In the genomic region with DNA sequence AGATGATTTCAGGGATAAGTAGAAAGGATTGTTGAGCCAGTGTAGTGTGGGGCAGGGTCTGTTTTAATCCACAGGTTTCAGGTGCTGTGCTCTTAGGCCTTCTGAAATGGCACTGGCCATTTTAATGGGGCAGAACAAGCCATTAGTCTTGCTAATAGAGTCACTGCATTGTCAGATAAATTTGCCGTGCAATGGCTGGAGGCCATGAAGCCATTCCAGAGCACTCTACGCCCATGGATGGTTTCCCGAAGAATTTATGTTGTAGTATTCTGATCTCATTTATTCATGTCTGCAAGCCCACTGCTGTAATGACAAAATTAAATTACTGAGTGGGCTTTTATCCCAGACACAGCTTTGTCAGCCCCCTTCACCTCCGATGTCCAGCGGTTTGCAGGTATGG, we compare ENCODE assay signal across 37 mouse cellular contexts. TPM values are rescaled to one million over a fixed set of nuclear protein-coding genes. Genes with fewer than 3 reads are reported as not detected.
"Had no signal": no experiment of that assay in that cellular context is flagged by ENCODE, and none has a peak within 500 bp of the region (broad histone marks: within the 10 kb centered on the region; RNA-seq: fewer than 3 reads in every experiment).

No protein-coding gene starts in this region.

- H3K36me3 ChIP-seq: heart, embryonic 10.5 days; heart, embryonic 12.5 days; hindbrain, embryonic 13.5 days; hindbrain, embryonic 15.5 days; limb, embryonic 13.5 days; limb, embryonic 15.5 days; liver, embryonic 12.5 days had no signal

- H3K9ac ChIP-seq: forebrain, postnatal 0 days; heart, embryonic 12.5 days; hindbrain, embryonic 13.5 days; hindbrain, embryonic 15.5 days; limb, embryonic 13.5 days; limb, embryonic 15.5 days; liver, embryonic 12.5 days had no signal

- H3K4me3 ChIP-seq: heart, embryonic 10.5 days; heart, embryonic 12.5 days; hindbrain, embryonic 13.5 days; hindbrain, embryonic 15.5 days; limb, embryonic 13.5 days; limb, embryonic 15.5 days; liver, embryonic 12.5 days had no signal

- H3K4me1 ChIP-seq: heart, embryonic 10.5 days; heart, embryonic 12.5 days; hindbrain, embryonic 15.5 days; limb, embryonic 13.5 days; limb, embryonic 15.5 days; liver, embryonic 12.5 days had no signal

- H3K9me3 ChIP-seq: heart, embryonic 10.5 days; heart, embryonic 12.5 days; hindbrain, embryonic 13.5 days; hindbrain, embryonic 15.5 days; limb, embryonic 13.5 days; limb, embryonic 15.5 days; liver, embryonic 12.5 days had no signal

- H3K27ac ChIP-seq: heart, embryonic 10.5 days; hindbrain, embryonic 13.5 days; hindbrain, embryonic 15.5 days; hindbrain, postnatal 0 days; limb, embryonic 13.5 days; limb, embryonic 15.5 days; liver, embryonic 12.5 days had no signal

- DNase-seq: forebrain, postnatal 0 days; gastrocnemius, postnatal 14 days; gastrocnemius, postnatal 36 days; heart, adult 18-20 months; heart, postnatal 10 days; heart, postnatal 36 days; kidney, adult 11 months; kidney, adult 8-10 months; kidney, postnatal 14 days; kidney, postnatal 36 days; layer of hippocampus, adult 9-11 months; layer of hippocampus, postnatal 36 days; left cerebral cortex, postnatal 4 days had no signal

- ATAC-seq: forebrain, postnatal 0 days; hindbrain, postnatal 0 days; intestine, embryonic 16.5 days; liver, embryonic 12.5 days had no signal

- H3K4me2 ChIP-seq: heart, embryonic 12.5 days; hindbrain, embryonic 13.5 days; hindbrain, embryonic 15.5 days; limb, embryonic 13.5 days; limb, embryonic 15.5 days; liver, embryonic 12.5 days had no signal

- H3K27me3 ChIP-seq: limb, embryonic 13.5 days; limb, embryonic 15.5 days; liver, embryonic 12.5 days had no signal

RNA-seq across cellular contexts. Expression of a gene that starts 21.9 kb away (rescaled TPM):
- total RNA-seq: gastrocnemius, adult 18-20 months; gastrocnemius, adult 8-10 months; gastrocnemius, postnatal 14 days; gastrocnemius, postnatal 36 days; heart, adult 18-20 months; heart, adult 8-10 months; heart, postnatal 10 days; heart, postnatal 36 days; hematopoietic stem cell, adult 5-6 weeks; hindbrain, postnatal 0 days; layer of hippocampus, postnatal 36 days; left cerebral cortex, postnatal 10 days; left cerebral cortex, postnatal 25 days; left cerebral cortex, postnatal 4 days; liver, adult 2 months had no signal
- polyA plus RNA-seq: heart, embryonic 10.5 days; heart, embryonic 12.5 days; heart, embryonic 14.5 days; intestine, embryonic 14.5 days; intestine, embryonic 16.5 days; kidney, embryonic 14.5 days; large intestine, adult 2 months; limb, embryonic 11.5 days; limb, embryonic 13.5 days; limb, embryonic 15.5 days; liver, adult 2 months; liver, embryonic 12.5 days had no signal

RNA-seq across cellular contexts. Expression of a gene that starts 54.6 kb away (rescaled TPM):
- total RNA-seq: gastrocnemius, adult 18-20 months; gastrocnemius, adult 8-10 months; gastrocnemius, postnatal 14 days; gastrocnemius, postnatal 36 days; heart, adult 18-20 months; heart, postnatal 10 days; hematopoietic stem cell, adult 5-6 weeks; layer of hippocampus, adult 18-20 months; layer of hippocampus, adult 8-10 months; layer of hippocampus, postnatal 36 days; liver, adult 2 months had no signal
- polyA plus RNA-seq: gonadal fat pad, adult 2 months; kidney, embryonic 14.5 days; liver, adult 2 months had no signal

RNA-seq across cellular contexts. Expression of a gene that starts 55.7 kb away (rescaled TPM):
- total RNA-seq: gastrocnemius, adult 18-20 months; gastrocnemius, adult 8-10 months; gastrocnemius, postnatal 14 days; gastrocnemius, postnatal 36 days; heart, adult 18-20 months; heart, adult 8-10 months; heart, postnatal 10 days; heart, postnatal 36 days; hematopoietic stem cell, adult 5-6 weeks; layer of hippocampus, adult 18-20 months; layer of hippocampus, adult 8-10 months; layer of hippocampus, postnatal 36 days; liver, adult 2 months had no signal
- polyA plus RNA-seq: gonadal fat pad, adult 2 months; heart, embryonic 12.5 days; heart, embryonic 14.5 days; limb, embryonic 11.5 days; limb, embryonic 13.5 days; limb, embryonic 15.5 days; liver, adult 2 months; liver, embryonic 12.5 days had no signal
